Mouse (Mus musculus) R1 (cell line): ENCODE results near the gene Tmem265.
A peak's percentile ranks its signal among the peaks of the same experiment; 100 is the strongest.

ENCODE experiments used
- DNase-seq: peaks from one replicate; pipeline ENCODE4 v3.0.0-alpha.2; 2018; ENCODE audit warnings: low read depth, low spot score

Gene Tmem265

DNA sequence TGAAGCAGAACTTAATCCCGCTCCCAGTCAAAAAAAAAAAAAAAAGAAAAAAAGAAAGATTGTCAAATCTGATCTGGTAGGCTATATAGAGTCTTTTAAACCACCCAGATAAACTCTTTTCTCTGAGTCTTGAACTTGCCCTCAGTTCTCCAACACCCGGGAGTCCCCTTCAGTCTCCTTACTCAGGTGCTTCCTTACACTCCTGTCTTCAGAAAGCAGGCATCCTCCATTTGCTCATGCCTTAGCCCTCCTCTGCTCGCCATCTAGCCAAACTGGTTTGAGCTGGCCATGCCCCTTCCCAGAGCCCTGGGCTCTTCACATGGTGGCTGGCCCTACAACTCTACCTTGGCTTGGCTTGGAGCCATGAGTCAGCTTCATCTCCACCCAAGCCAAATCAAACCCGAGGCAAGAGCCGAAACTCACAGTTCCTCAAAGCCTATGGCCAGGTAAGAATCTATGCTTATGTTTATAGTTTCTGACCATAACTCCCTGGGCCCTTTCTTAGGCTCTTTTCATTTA is at the start of gene Tmem265:
Gene Tmem265 (plus strand): TSS at position 51 of the 519 bp plus-strand sequence.
- no peak for DNase-seq

DNA sequence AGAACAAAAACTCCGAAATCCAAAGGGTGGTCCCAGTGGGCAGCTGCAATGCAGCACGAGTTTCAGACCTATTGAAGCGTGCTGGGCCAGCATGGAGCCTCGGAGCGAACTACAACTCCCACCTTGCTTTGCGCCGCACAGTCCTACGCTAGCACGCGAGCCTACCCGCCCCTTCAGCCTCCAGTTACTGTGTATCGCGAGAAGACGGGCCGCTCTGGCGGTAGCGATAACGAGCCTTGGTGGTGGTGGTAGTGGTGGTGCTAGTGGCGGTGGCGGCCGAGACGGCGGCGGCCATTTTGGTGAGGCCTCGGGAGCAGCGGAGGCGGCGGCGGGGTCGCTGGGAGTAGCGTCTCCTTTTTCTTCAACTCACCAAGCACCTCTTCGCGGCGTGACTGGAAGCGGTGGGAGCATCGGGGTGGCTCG is 49.4 kb upstream of the Tmem265 start, which contains the start of gene Srcap:
Gene Srcap (plus strand): TSS at position 176 of the 423 bp plus-strand sequence.
- peak; percentile 99 for DNase-seq

DNA sequence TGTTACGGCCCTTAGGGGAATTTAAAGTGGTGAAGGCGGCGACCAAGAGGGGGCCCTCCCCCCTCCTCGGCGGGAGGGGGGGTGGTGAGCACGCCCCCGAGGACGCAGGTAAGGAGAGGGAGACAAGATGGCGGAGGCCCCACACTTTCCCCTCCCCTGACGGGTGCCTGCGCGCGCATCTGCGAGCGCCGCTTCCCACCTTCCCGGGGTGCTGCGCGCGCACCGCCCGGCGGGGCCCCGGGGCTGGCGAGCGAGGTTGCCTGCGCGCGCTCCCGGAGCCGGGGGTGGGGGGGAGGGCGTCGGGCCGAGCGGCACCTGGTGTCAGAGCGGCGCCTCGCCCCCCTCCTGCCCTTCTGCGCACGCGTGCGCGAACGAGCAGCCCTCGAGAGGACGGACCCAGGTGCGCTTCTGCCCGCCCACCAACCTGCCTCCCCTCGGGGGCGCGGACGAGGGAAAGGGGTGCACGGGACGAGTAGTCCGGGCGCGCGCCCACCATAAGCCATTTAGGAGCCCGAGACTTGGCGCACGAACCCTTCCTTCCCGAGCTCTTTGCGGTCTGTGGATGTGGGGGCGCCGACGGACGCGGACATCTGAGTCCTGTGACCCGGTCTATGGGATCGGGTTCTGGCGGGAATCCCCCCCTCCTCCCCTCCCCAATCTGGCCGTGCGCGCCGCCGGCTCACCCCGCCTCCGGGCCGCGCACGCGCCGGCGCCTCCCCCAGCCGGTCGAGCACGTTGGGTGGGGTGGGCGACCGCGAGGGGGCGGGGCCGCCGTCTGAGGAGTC is 48.8 kb upstream of the Tmem265 start:
- DNase-seq, result peak; percentile 93

DNA sequence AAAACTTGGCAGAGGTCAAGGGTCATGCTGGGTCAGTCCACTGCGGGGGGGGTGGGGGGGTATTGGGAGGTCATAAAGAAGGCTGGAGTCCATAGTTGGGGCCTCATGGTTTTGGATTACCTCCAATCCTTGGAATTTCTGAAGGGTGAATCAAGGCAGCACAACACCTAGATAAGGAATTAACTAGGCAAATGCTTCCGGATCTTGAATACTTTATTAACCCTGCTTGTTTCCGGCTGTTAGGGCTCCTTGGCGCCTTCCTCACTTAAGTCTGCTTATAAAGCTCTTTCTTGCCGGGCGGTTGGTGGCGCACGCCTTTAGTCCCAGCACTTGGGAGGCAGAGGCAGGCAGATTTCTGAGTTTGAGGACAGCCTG is 48.2 kb upstream of the Tmem265 start:
- DNase-seq, result no peak

DNA sequence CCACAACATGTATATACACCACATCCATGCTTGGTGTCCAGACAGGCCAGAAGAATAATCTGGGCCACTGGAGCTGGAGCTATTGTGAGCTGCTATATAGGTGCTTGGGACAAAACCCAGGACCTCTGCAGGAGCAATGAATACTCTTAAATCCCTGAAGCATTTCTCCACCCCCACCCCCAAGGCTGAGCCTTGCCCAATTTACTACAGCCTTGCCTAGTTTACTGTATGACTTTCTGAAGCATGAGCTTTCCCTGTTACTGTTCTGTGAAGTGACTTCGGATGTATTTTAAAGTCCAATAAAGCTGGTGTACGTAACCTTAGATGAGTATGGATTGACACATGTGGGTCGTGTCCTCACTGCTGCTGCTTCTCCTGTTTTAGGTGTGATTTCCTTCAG is 47.4 kb upstream of the Tmem265 start:
- peak; percentile 33 for DNase-seq

DNA sequence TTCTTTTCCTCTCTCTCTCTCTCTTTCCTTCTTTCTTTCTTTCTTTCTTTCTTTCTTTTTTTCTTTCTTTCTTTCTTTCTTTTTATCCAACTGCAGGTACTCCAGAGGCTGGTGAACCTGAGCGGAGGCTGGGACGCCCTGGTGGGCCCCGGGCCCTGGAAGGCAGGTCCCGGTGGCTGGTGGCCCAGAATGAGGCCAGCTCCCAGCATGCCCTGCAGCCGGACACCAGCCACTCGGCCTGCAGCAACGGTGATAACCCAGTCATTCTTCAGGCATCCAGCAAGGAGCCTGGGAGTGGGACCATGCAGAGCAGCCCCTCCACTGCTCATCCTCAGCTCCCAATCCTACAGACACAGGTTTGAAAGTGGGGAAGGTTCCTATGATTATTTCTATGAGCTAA is 45.3 kb upstream of the Tmem265 start:
- DNase-seq, result no peak

DNA sequence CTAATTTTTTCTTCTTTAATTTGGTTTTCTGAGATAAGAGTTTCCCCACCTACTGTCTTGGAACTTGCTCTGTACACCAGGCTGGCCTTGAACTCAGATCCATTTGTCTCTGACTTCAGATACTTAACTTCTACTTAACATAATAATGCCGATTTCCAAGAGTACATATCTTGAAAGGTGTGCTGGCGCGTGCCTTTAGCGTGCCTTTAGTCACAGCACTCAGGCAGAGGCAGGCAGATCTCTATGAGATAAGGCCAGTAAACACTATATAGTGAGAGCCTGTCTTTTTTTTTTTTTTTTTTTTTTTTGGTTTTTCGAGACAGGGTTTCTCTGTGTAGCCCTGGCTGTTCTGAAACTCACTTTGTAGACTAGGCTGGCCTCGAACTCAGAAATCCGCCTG is 44.8 kb upstream of the Tmem265 start:
- DNase-seq, result peak; percentile 83

DNA sequence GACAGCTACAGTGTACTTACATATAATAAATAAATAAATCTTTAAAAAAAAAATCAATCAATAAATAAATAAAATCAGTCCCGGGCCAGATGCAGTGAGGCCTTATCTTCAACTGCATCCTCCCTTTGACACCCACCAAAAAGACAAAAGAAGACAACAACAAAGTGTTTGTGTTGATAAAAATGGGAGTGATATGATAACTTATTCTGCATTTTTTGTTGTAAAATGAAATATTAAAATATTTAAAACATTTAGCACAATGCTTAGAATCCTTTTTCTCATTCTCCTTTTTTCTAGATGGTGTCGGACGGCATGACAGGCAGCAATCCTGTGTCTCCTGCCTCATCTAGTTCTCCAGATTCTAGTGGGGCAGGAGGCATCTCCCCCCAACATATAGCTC is 41.9 kb upstream of the Tmem265 start, which contains the start of gene Gm42715:
Gene Gm42715 (plus strand): TSS at position 301 of the 400 bp plus-strand sequence.
- DNase-seq, result no peak

DNA sequence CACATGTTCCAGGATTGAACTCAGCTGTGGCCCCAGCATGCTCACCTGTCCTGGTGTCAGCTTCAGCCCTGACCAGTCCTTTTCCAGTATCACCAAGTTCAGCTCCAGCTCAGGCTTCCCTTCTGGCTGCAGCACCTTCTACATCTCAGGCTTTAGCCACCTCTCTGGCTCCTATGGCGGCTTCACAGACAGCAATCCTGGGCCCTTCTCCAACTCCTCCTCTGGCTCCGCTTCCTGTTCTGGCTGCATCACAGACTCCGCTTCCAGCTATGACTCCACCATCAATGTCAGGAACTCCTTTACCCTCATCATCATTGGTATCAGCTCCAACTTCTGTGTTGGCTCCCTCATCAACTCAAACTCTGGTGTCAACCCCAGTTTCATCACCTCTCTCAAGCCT is 19.5 kb upstream of the Tmem265 start:
- no peak for DNase-seq

DNA sequence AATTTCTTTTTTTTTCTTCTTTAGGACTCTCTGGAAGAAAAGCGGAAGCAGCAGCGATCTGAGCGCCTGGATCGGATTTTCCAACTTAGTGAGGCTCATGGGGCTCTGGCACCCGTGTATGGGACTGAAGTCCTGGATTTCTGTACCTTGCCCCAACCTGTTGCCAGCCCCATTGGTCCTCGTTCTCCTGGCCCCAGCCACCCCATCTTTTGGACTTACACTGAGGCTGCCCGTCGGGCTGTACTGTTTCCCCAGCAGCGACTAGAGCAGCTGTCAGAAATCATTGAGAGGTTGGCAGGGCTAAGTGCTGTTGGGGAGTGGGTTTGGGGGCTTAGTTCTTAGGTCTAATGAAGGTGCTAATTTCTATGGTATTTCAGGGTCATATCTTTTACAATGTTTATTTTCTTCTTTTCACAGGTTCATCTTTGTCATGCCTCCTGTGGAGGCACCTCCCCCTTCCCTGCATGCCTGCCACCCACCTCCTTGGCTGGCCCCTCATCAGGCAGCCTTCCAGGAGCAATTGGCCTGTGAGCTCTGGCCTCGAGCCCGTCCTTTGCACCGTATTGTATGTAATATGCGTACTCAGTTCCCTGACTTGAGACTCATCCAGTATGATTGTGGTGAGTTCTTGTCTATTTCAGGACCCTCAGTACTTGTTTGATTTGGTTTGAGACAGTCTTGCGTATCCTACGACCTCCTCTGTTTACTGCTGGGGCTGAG is 11.9 kb upstream of the Tmem265 start:
- no peak for DNase-seq

DNA sequence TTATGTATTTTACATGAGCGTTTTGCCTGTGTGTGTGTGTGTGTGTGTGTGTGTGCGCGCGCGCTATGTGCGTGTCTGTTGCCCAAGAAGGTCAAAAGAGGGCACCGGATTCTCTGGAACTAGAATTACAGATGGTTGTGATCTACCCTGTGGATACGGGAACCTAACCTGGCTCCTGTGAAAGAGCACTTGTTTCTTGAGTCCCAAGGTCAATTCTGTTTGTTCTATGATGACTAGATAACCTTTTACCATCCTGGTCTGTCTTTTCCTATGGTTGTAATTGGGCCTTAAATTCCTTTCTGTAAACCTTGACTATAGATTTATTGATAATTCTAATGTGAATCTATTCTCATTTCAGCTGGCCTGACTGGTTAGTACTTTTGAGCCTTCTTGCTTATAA is 9.6 kb upstream of the Tmem265 start:
- no peak for DNase-seq

DNA sequence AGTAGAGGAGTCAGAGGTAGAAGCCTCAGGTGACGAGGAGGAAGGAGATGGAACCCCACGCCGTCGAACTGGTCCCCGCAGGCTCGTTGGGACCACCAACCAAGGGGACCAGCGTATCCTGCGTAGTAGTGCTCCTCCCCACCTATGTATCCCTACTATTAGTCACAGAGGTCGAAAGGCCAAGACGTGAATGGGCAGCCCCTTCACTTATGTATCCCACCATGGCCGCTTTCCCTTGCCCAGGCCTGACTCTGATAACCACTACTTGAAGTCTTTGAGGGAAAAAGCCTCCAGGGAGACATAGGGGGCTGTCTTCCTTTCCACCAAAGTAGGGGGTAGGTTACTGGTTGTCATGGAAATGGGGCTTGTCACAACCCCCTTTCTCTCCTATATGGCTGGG is 610 bp upstream of the Tmem265 start:
- DNase-seq, result peak; percentile 45

DNA sequence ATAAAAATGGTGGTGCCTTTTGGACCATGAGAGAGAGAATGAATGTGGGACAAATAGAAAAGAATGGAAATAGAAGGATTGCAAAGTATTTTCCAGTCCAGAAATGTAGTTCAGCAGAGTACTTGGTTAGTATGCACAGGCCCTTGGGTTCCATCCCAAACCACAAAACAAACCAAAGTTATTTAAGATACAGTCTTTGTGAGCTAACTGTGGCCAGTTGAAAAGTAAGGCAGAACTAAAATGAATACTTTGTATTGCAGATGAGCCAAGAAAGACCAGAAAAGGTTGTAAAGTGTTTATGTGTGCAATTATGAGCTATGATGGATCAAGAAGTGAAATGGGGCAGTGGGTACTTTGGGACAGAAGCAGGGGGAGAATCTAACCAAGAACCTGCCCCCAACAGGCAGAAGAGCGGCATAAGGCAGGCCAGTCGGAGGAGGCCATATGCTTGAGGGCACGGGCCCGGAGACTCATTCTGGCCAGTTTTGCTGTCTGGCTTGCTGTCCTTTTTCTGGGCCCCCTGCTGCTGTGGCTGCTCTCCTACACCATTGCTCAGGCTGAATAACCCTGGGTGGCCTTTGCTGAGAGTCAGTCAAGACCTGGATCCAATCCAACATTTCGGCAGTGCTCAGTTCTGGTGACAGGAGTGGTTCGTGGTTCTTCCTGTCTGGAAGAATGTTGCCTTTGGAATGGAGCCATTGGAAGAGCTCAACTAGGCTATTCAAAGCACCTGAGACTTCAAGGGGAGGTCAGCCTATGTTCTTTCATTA is 3.4 kb downstream of the Tmem265 start:
- DNase-seq, result no peak

DNA sequence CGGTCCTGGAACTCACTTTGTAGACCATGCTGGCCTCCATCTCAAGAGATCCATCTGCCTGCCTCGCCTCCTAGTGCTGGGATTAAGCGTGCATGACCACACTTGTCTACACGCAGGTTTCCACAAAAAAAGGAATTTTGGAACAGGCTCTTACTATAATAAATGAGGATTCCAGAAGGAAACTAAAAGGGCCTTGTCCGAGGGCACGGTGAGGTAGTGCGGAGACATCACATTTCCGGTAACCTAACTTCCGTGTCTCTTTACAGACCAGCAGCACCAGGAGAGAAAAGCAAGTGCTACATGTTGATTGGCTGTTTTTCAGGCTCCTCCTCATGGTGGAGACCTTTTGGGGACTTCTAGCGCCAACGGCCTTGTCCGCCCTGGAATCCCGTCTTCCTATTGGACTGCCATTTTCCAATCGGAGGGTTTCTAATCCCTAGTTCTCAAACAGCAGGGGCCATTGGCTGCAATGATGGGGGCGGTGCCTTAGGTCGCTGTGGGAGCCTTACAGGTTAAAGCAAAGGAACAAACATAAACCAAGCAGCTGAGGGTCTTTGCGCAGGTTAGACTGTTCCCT is 11.8 kb downstream of the Tmem265 start, which contains the start of gene Phkg2:
Gene Phkg2 (plus strand): TSS at position 446 of the 577 bp plus-strand sequence.
- peak; percentile 100 for DNase-seq

DNA sequence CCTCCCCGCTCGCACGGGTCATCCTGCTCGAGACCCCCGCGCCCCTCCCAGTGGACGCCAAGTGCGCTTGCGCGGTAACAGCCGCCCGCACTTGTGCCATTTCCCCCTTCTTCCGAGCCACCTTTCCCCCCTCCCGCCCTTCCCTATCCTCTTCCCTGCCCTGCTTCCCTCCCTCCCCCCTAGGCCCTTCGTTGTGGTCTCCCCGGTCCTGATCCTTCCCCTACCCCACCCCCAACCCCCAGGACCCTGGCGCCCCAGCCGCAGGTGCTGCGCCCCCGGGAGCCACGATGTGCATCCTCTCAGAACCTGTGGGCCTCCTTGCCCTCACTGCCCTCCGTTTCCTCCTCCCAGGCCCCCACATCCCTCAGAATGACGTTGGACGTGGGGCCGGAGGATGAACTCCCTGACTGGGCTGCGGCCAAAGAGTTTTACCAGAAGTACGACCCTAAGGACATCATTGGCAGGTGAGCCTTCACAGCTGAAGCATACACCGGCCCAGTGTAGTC is 12.4 kb downstream of the Tmem265 start:
- no peak for DNase-seq

DNA sequence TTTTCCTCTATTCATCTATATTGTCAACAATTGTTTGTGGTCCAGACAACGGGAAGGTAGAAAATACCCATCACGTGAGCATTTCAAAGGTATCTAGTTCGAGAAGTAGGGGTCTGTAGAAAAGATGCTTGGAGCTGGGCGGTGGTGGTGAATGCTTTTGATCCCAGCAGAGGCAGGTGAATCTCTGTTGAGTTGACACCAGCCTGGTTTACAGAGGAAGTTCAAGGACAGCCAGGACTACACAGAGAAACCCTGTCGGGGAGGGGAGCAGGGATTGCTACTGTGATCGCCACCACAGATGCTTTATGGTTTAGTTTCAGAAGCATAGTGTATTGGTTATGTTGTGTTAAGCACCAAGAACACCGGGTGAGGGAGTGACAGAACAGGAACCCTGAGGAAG is 12.9 kb downstream of the Tmem265 start:
- DNase-seq, result no peak

DNA sequence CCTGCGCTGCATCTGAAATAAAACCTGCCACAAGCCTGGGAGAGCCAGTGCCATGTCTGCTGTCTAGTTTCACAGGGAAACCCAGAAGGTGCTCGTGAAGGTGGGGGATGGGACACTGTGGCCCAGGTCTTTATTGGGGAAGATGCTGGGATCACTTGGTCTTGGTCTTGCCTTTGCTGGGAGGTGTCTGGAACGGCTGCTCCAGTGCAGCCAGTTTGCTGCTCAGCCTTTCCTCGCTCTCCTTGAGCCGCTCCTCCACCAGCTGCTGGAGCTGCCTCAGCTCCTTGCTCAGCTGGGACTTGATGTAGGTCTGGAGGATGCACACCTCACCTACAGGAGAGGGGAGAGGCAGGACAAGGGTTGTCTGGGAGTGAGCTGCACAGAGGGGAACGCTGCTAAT is 22.1 kb downstream of the Tmem265 start:
- no peak for DNase-seq

DNA sequence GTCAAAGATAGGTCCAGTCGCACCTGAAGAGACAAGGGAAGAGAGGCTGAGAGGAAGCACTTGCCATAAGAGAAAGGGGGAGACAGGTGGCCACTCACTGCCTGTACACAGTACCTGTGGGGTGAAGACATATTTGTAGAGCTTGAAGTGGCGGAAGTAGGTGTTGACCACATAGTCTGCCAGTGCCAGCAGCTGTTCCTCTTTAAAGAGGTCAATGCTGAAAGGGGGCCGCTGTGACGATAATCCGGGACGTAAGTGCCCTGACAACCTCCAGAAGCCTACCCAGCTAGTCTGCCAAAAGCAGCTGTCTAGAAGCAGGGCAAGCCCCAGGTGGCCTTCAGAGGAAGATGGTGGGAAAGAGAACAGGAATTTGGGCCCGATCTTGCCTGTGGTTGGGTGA is 23.8 kb downstream of the Tmem265 start:
- peak; percentile 21 for DNase-seq

DNA sequence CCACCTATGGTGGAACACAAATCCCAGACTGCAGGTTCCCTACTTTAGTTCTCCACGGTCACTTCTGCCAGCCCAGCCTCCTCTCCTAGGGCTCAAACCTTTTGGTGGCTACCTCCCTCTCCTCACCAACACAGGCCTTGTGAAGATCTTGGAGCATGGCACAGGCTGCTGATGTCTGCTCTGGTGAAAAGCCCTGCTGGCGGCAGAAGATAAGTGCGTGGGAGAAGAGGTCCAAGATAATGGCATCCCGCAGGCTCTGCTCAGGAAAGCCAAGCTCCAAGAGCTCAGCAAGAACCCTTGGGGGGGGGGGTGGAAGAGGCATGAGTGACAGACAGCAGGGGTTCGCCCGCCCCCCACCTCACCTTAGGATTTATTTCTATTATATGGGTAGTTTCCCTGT is 25.0 kb downstream of the Tmem265 start:
- no peak for DNase-seq

DNA sequence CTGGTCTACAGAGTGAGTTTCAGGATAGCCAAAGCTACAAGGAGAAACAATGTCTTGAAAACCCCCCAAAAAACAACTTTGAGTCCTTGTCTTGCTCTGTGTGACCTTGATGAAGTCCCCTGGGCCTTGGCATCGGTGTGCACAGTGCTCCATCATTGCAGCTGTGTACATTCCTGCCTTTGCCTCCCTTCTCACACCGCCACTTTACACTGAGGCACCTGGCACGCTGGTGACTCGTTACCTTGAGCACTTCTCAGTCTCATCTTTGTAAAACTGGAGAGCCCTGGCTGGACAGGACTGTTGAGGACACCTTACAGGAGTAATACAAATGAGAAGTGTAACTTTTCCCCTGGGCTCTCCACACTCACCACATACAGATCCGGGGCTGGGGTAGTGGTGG is 26.0 kb downstream of the Tmem265 start:
- DNase-seq, result no peak
